Mouse (Mus musculus) gastrocnemius, adult 8-10 months (tissue): ENCODE measurements around the gene Sap30bp. TPM values are rescaled to one million over a fixed set of nuclear protein-coding genes. Genes with fewer than 3 reads are reported as not detected.

Source experiments
- DNase-seq, 2 experiments: peaks; one replicate each; pipeline ENCODE4 v3.0.0; 2022; ENCODE audit warnings: low spot score in 2 of 2
- total RNA-seq, 4 experiments: library from RNA; stranded (reverse); gene quantifications; 2 replicates each; pipeline ENCODE4 v1.2.4; 2022

Sap30bp gene
- 10 to 100 TPM in 2 of 4 experiments, 1 to 10 TPM in 2; 7.7 to 15.7 (median 9.7) TPM for total RNA-seq

DNA sequence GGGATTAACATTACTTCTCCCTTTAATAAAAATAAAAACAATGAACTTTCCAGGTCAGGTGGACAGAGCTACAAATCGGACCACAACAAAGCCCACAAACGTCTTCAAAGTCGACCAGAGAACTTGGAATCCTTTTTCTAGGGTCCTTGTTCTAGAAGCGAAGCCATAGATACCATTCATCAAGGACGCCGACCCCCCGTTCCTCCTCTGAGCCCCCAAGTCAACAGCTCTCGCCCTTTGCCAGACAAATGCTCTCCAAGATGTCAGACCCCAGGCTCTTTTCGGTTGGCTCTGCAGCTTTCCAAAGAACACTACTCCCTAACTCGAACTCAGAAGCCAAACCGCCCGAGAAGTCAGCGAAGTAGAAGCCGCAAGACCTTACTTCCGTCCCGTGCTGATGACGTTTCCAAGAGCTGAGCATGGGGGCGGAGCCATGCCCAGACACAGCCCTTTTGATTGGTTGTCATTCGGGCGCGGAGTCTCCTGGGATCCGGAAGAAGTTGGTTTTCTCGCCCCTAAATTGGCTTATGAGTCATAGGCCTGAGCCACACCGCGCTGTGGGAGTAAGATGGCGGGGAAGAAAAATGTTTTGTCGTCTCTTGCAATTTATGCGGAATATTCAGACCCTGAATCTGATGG, at the start of gene Sap30bp, which contains the start of gene Recql5:
TSS of gene Sap30bp (plus strand) at position 175 of the 639 bp plus-strand sequence.
TSS of gene Recql5 (minus strand) at position 370 of the 639 bp plus-strand sequence.
- peak; percentile 92 to 95 for DNase-seq

- no peak for DNase-seq
Observed at GRCm38 (mm10) chr11:115884361-115884760, 48.7 kb upstream of the Sap30bp start.

DNA sequence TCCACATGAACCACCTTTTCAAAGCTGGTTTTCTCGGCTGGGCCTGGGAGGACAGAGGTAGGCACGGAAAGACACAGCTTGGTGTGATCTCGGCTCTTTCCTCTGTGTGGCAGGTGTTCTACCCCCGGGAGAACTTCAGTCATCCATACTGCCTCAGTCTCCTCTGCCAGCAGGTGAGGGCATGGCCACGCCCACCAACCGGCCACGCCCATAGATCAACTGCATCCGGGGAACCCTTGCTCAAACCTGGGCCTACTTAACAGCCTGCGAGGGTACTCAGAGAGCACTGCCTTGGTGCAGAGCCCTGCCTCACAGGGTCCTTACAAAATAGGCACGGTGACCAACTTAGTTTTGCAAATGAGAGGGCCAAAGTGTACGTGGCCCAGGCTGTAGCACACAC, 47.8 kb upstream of the Sap30bp start:
- no peak for DNase-seq

DNA sequence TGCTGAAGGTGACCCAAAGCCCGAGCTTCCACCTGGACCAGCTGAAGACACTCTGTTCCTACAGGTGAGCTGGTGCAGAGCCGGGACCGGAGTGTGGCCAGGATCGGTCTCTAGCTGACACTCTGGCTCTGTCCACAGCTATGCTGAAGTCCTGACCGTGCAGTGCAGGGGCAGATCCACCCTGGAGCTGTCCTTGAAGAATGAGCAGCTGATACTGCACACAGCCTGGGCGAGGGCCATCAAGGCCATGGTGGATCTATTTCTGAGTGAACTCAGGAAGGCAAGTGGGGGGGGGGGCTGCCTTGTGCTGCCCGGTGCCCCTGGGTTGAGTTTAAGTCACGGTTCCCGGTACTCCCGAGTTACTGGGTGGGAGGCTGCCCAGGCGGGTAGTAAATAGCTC, 46.6 kb upstream of the Sap30bp start:
- DNase-seq, result no peak

- no peak for DNase-seq
Observed at GRCm38 (mm10) chr11:115888020-115888419, 45.1 kb upstream of the Sap30bp start.

DNA sequence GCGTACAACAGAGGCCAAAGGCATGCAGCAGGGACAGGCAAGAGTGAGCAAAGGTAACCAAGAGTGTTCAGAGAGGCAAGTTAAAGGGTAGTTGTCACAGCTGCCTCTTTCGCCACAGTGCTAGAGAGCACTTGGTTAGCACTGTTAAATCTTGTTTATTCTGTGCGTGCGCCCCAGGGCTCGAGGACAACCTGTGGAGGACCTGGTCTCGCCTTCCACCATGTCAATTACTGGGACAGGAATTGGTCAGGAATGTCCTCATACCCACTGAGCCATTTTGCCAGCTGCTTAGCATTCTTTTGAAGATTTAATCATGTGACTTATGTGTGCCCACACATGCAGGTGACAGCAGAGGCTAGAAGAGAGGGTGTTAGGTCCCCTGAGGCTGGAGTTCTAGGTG, 43.9 kb upstream of the Sap30bp start:
- no peak for DNase-seq

GRCm38 (mm10) chr11:115892213-115892612, 40.9 kb upstream of the Sap30bp start:
- DNase-seq, result no peak

- no peak for DNase-seq
Observed at GRCm38 (mm10) chr11:115893071-115893470, 40.0 kb upstream of the Sap30bp start.

GRCm38 (mm10) chr11:115894755-115895520, 38.1 kb upstream of the Sap30bp start:
- DNase-seq, result no peak

GRCm38 (mm10) chr11:115898446-115898845, 34.6 kb upstream of the Sap30bp start:
- DNase-seq, result no peak

GRCm38 (mm10) chr11:115898886-115899285, 34.2 kb upstream of the Sap30bp start:
- no peak for DNase-seq

- DNase-seq, result peak; percentile 25 to 52
Observed at GRCm38 (mm10) chr11:115899486-115900266, 33.4 kb upstream of the Sap30bp start, which contains the start of gene Smim5. Smim5 (plus strand) TSS chr11:115899966.

- DNase-seq, result no peak
Observed at GRCm38 (mm10) chr11:115900561-115901337, 32.3 kb upstream of the Sap30bp start.

- DNase-seq, result no peak
Observed at GRCm38 (mm10) chr11:115901338-115902161, 31.5 kb upstream of the Sap30bp start.

GRCm38 (mm10) chr11:115902177-115902576, 30.9 kb upstream of the Sap30bp start:
- no peak for DNase-seq

GRCm38 (mm10) chr11:115902831-115903230, 30.3 kb upstream of the Sap30bp start:
- DNase-seq, result peak in 1 of 2 experiments; percentile 38

DNA sequence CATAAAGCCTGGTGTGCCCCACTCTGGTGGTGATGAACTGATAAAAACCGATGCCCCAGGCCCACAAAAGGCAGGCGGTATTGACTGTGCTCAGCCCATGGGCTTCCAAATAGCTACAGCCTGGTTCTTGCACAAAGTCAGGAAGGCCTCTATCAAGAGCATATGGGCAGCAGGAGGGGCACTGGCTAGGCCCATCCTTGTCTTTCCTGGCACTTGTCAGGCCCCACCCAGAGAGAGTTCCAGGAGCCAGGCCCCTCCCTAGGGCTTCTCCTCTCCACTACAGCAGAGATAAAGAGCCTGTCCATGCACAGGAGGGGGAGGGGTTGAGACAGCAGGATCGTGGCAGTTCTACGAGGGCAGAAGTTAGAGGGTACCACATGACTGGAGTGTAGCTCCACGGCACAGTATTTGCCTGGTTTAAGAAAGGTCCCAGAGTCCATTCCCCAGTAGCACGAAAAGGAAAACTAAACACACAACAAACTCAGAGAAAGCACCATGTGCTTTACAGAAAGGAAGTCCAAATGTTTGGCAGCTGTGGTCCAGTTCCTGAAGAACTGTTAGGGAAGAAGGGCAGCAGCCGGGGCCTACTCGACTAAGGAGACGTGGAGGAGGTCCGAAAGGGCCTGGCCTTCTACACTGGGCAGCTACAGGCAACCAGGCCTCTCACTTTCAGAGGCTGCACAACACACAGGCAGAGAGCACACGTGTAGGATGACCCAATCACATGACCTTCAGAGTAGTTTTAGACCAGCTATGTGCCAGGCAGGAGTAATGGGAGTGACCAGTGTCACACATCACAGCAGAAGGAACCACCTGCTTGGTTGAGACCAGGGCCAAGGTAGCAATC, 29.5 kb upstream of the Sap30bp start:
- no peak for DNase-seq

- no peak for DNase-seq
Observed at GRCm38 (mm10) chr11:115904231-115904955, 28.7 kb upstream of the Sap30bp start.
